Mouse (Mus musculus) forebrain, postnatal 0 days (tissue): Measurements from ENCODE around the gene Nudt22. TPM values are rescaled to one million over a fixed set of nuclear protein-coding genes. Genes with fewer than 3 reads are reported as not detected.

ENCODE experiments used
- ATAC-seq: fragments of 200-750 bp; cut with Nextera tagmentation; 2 replicates; pipeline ENCODE4 v1.8.0; 2017; ENCODE audit warnings: mild to moderate bottlenecking, moderate library complexity
- DNase-seq: peaks from one replicate; pipeline ENCODE4 v3.0.0-alpha.2; 2015
- H3K27ac ChIP-seq: fragments of 300-500 bp; sonication (generic); 2 replicates; pipeline ENCODE4 v1.5.1; 2014; ENCODE audit warnings: low read depth, mild to moderate bottlenecking, antibody characterized with exemption, low read length, moderate library complexity, mixed read lengths
- H3K27me3 ChIP-seq: fragments of 300-500 bp; sonication (generic); 2 replicates; pipeline ENCODE4 v1.6.1; 2014; ENCODE audit warnings: mild to moderate bottlenecking, low read length, mixed read lengths; ENCODE audit not compliant: insufficient read depth
- H3K36me3 ChIP-seq: fragments of 300-500 bp; sonication (generic); 2 replicates; pipeline ENCODE4 v1.6.1; 2014; ENCODE audit warnings: mild to moderate bottlenecking, moderate library complexity; ENCODE audit not compliant: insufficient read depth
- H3K4me1 ChIP-seq: fragments of 300-500 bp; sonication (generic); 2 replicates; pipeline ENCODE4 v1.6.1; 2014; ENCODE audit warnings: antibody characterized with exemption; ENCODE audit not compliant: insufficient read depth
- H3K4me2 ChIP-seq: fragments of 300-500 bp; sonication (generic); 2 replicates; pipeline ENCODE4 v1.6.1; 2014; ENCODE audit warnings: low read depth, mild to moderate bottlenecking, moderate library complexity
- H3K4me3 ChIP-seq: fragments of 300-500 bp; sonication (generic); 2 replicates; pipeline ENCODE4 v1.5.1; 2014; ENCODE audit warnings: low read depth, low read length, mixed read lengths
- H3K9ac ChIP-seq: fragments of 300-500 bp; sonication (generic); 2 replicates; pipeline ENCODE4 v1.6.1; 2014; ENCODE audit warnings: mild to moderate bottlenecking
- H3K9me3 ChIP-seq: fragments of 300-500 bp; sonication (generic); 2 replicates; pipeline ENCODE4 v1.6.1; 2016; ENCODE audit warnings: low read length
- CTCF ChIP-seq: sonication (generic); IDR thresholded peaks from 2 replicates; pipeline ENCODE4 v1.5.1; 2016; ENCODE audit warnings: antibody characterized with exemption, control low read depth, low read depth
- WGBS: fragments of 180-500 bp; shearing (Covaris S2); extraction: QIAGEN DNeasy Blood & Tissue Kit; methylation state at CpG from one replicate; pipeline ENCODE4 v1.1.7; 2014; 5-methylcytosine and 5-hydroxymethylcytosine counted together
- polyA plus RNA-seq: library from polyadenylated mRNA; unstranded; fragments of >200 nt; fragmentation: Nextera tagmentation; extraction: Ambion mirVana; gene quantifications from 2 replicates; pipeline ENCODE4 v1.2.1, GENCODE M21; 2015
- total RNA-seq: library from RNA; depleted of rRNA; stranded (reverse); fragments of >200 nt; gene quantifications from 2 replicates; pipeline ENCODE4 v1.2.3, GENCODE M21; 2014

Nudt22 gene
- total and polyA plus RNA-seq, 2 experiments from 2014 or later: 7.9 to 15.3 TPM

DNA sequence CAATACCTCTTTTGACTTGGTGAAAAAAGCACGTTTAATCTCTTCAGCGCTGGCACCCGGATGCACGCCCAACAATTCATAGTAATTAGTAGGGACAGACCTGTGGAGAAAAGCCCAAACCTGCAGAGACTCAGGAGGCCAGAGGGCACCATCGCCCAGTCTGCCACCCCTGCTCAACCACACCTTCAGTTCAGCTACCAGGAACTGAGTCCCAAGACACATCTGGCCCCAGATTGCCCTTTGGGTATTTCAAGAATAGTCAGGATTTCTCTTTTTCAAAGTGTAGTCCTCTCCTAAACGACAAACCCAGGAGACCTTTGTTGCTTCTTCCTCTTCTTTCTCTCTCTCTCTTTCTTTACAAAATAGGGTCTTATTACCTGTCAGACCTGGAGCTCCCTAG lies 5.2 kb downstream of the Nudt22 start:
- Histone ChIP-seq H3K27ac (no peak overlapping the region), H3K27me3 (no peaks in the 10 kb centered on the region), H3K4me3 (no peak overlapping the region), H3K4me1 (peaks cover 19% of the 10 kb centered on the region), H3K36me3 (no peaks in the 10 kb centered on the region), H3K9ac (no peak overlapping the region), H3K4me2 (no peak overlapping the region), H3K9me3 (no peaks in the 10 kb centered on the region)
- WGBS: 88% methylated on average over 6 of the region's 6 CpGs
- no peak for TF ChIP-seq CTCF
- DNase-seq (no peak), ATAC-seq (no peak)

DNA sequence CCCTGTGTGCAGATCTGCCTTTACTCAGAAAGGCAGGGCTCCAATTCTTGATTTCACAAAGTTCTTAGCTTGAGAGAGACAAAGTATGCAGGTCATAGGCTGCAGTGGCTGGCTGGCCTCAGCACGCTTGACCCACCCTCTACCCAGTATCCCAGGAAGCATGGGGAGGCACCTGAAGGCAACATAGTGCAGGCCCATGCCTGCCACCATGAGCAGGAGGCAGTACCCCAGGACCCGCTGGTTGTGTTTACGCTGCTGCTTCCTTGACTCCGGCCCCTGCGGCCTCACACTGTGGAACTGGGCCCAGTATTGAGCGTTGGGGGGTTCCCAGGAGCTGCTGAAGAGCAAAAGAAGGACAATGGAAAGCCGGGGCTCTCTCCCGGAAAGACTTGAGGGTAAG lies 6.7 kb downstream of the Nudt22 start:
- Histone ChIP-seq H3K27ac (no peak overlapping the region), H3K27me3 (no peaks in the 10 kb centered on the region), H3K36me3 (peaks cover 7% of the 10 kb centered on the region), H3K4me1 (peaks cover 12% of the 10 kb centered on the region; the same call in 1 of the 2 replicates), H3K4me3 (no peak overlapping the region), H3K4me2 (no peak overlapping the region), H3K9ac (no peak overlapping the region), H3K9me3 (no peaks in the 10 kb centered on the region)
- no peak for TF ChIP-seq CTCF
- WGBS: 80% methylated on average over 8 of the region's 8 CpGs
- DNase-seq (no peak), ATAC-seq (no peak)

DNA sequence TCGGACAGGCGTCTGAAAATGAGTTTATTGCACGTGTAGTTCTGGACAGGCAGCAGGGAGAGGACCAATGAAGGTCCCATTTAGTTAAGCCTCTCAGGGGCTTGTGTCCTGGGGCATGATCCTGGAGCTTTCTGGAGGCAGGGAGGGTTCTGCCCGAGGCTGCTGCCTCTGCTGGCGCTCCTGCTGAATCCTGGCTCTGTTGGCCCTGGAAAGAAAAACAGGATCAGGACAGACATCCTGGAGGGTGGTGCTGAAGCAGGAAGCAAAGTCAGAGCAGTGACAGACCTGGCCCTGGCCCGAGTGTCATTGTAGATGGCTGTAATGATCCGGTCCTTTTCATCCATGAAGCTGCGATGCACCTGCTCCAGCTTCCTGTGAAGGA lies 8.0 kb downstream of the Nudt22 start:
- DNase-seq: no peak
- Histone ChIP-seq H3K4me1 (peaks cover 9% of the 10 kb centered on the region; the same call in 1 of the 2 replicates), H3K4me3 (peak overlapping the region; percentile 82), H3K9ac (peak overlapping the region; percentile 74), H3K9me3 (no peaks in the 10 kb centered on the region), H3K36me3 (peaks cover 15% of the 10 kb centered on the region), H3K27ac (peak overlapping the region; percentile 71), H3K27me3 (no peaks in the 10 kb centered on the region), H3K4me2 (peak overlapping the region; percentile 81)
- TF ChIP-seq CTCF: no peak
- WGBS: 5% methylated on average over 8 of the region's 8 CpGs
- ATAC-seq: no peak

DNA sequence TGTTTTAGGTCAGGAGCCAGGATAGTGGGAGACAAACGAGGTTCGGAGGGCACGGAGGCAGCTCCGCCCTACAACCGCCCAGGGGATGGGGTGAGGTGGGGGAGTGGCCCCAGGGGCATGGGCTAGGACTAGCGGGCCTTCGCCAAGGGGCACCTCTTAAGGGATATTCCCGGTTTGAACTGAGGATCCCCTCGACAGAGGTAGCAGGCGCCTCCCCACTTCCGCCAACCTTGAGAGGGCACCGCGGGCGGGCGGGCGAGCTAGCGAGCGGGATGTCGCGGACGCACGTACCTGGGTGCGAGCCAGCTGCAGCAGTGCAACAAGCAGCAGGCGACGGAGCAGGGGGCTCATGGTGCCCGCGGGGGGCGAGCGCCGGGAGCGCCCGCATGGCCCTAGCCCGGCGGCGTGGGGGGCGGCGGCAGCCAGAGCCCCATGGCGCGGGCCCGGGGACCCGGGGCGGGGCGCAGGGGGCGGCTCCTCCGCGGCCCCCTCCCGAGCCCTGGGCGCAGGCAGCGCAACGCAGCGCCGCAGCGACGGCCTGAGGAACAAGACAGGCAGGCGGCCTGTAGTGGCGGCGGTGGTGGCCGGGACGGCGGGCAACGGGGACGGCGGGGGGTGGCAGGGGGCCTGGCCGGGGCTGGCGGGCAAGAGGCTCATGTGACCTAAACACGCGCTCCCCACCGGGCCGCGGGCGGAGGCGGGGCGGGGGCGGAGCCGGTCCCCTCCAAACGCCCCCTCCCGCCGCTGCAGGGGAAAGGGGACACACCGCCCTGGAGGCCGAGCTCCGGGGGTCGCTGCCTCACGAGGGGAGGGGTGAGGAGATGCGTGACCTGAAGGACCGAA lies 8.6 kb downstream of the Nudt22 start, which contains the start of gene Vegfb:
TSS of gene Vegfb (minus strand) at position 591 of the 843 bp plus-strand sequence.
- Histone ChIP-seq H3K36me3 (peaks cover 20% of the 10 kb centered on the region), H3K4me2 (peak within 1 kb of the TSS; percentile 81), H3K27me3 (no peaks in the 10 kb centered on the region), H3K4me3 (peak within 1 kb of the TSS; percentile 82), H3K9me3 (no peaks in the 10 kb centered on the region), H3K9ac (peak within 1 kb of the TSS; percentile 74), H3K4me1 (0 out of 2 replicates have a peak, but pooled peaks cover 8% of the 10 kb centered on the region), H3K27ac (peak within 1 kb of the TSS; percentile 71)
- 3% methylated on average over 61 of the region's 85 CpGs for WGBS
- ATAC-seq (peak; percentile 60), DNase-seq (peak; percentile 67)
- TF ChIP-seq CTCF: no peak

DNA sequence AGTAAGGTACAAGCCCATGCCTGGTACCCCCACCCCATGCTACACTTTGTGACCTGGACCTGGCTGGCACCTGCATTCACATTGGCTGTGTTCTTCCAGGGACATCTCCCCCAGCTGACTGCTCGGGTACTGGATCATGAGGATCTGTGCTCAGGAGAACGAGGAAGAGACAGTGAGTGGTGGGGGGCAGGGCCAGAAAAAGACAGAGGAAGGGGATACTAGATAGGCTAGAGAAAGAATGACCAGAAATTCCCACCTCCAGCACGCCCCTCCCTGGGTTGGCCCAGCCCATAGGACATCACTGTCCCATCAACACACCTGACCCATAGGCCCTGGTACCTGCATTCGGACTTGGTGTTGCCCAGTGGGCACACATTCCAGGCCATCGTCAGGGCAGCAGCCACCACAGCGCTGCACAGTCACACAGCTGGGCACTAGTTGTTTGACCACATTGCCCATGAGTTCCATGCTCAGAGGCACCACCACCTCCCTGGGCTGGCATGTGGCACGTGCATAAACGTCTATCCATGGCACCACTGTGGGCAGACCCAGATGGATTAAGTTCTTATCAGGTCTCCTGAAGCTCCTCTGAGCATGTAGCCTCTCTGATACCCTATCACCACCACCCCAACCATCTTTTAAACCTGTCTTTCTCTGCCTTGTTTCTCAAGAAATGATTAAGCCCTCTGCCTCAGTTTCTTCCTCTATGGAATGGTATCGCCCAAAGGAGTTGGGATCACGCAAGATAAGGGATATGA lies 9.8 kb downstream of the Nudt22 start:
- no peak for TF ChIP-seq CTCF
- DNase-seq: no peak
- WGBS: 80% methylated on average over 10 of the region's 10 CpGs
- Histone ChIP-seq H3K4me2 (peak overlapping the region; percentile 81), H3K27ac (no peak overlapping the region), H3K9ac (0 out of 2 replicates have a peak overlapping the region, but pooled peaks have one; percentile 74), H3K27me3 (no peaks in the 10 kb centered on the region), H3K4me1 (0 out of 2 replicates have a peak, but pooled peaks cover 8% of the 10 kb centered on the region), H3K4me3 (peak overlapping the region; percentile 82; the same call in 1 of the 2 replicates), H3K9me3 (no peaks in the 10 kb centered on the region), H3K36me3 (peaks cover 22% of the 10 kb centered on the region)
- no peak for ATAC-seq

DNA sequence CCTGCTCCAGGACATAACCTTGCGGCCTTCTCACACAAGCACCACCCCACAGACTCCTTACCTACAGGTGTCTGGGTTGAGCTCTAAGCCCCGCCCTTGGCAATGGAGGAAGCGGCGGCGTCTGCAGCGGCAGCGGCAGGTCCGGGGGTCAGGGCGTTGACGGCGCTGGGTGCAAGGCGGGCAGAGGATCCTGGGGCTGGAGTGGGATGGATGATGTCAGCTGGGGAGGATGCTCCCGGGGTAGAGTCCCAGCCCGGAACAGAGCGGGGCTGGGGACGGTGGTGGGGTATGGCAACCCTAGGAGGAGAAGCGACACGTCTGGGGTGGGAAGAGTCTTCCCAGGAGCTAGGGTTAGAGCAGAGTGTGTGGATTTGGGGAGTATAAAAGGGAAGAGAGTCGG lies 10.6 kb downstream of the Nudt22 start:
- no peak for TF ChIP-seq CTCF
- Histone ChIP-seq H3K27ac (no peak overlapping the region), H3K9me3 (no peaks in the 10 kb centered on the region), H3K4me3 (no peak overlapping the region), H3K4me2 (no peak overlapping the region), H3K27me3 (no peaks in the 10 kb centered on the region), H3K4me1 (peaks cover 8% of the 10 kb centered on the region; the same call in 1 of the 2 replicates), H3K36me3 (peaks cover 22% of the 10 kb centered on the region), H3K9ac (no peak overlapping the region)
- ATAC-seq: no peak
- DNase-seq: no peak
- WGBS: 90% methylated on average over 19 of the region's 19 CpGs

DNA sequence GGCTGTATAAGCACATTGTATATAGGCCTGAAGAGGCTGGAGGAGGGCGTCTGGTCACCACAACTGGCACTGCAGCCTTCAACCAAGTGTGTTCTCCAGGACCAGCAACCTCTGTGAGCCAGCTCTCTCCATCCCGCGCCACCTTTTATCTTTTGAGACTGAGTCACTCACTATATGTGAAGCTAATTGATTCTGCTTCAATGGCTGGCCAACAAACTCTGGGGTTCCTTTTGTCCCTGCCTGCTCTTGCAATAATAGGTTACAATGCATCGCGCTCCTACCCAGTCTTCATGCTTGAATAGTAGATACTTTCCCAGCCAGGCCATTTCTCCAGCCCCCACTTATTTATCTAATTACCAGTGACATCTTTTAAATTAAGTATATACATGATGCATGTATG lies 12.3 kb downstream of the Nudt22 start:
- H3K27me3 ChIP-seq: no peaks in the 10 kb centered on the region
- H3K4me2 ChIP-seq: no peak overlapping the region
- no peaks in the 10 kb centered on the region for H3K9me3 ChIP-seq
- H3K9ac ChIP-seq: no peak overlapping the region
- 25% methylated on average over 5 of the region's 5 CpGs for WGBS
- H3K4me1 ChIP-seq: peaks cover 11% of the 10 kb centered on the region; the same call in 1 of the 2 replicates
- ATAC-seq (no peak), DNase-seq (no peak)
- no peak overlapping the region for H3K4me3 ChIP-seq
- H3K36me3 ChIP-seq: peaks cover 22% of the 10 kb centered on the region
- no peak overlapping the region for H3K27ac ChIP-seq
- no peak for TF ChIP-seq CTCF
